Mouse (Mus musculus) olfactory bulb, adult 2 months (tissue): ENCODE measurements around the gene Ndrg2.

ENCODE experiments used
- CTCF ChIP-seq: fragments of 200-500 bp; IDR thresholded peaks from 2 replicates; pipeline ENCODE4 v1.5.1; 2012; ENCODE audit warnings: low read depth, mild to moderate bottlenecking, low read length, moderate library complexity; ENCODE audit not compliant: insufficient read depth
- POLR2A ChIP-seq: fragments of 200-500 bp; IDR thresholded peaks from 2 replicates; pipeline ENCODE4 v1.6.1; 2012; ENCODE audit warnings: mild to moderate bottlenecking, low read depth, low read length, moderate library complexity; ENCODE audit not compliant: insufficient read depth

DNA sequence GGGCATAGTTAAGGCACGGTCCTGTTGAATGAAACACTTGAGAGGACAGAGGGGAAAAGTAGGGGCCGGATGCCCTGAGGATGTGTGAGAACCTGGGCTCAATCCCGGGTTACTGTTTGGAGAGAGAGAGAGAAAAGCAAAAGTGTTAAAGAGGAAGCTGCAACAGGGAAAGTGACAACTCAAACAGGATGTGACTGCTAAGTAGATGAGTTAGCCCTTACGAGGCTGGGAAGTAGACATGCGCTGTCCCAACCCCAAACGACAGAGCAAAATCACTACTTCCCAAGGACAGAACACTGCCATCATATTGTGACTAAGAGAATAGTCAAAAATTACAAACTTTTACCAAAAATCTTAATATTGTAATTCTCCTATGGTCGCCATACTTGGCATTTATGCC is 28.3 kb upstream of the Ndrg2 start:
- TF ChIP-seq CTCF (no peak), POLR2A (no peak)
